Mouse (Mus musculus) adrenal gland, adult 18-20 months (tissue): ENCODE measurements at regions not wholly inside any gene's neighbourhood (a gene's known extent, or its start where the extent isn't known, plus 50 kb on each side); places are given as distances from the start of the nearest gene placed in this dataset.
A peak's percentile ranks its signal among the peaks of the same experiment; 100 is the strongest.

Source experiments
- DNase-seq, 2 experiments: peaks; one replicate each; pipeline ENCODE4 v3.0.0; 2021 to 2022; ENCODE audit warnings: low spot score in 2 of 2

- DNase-seq, result no peak
Observed at GRCm38 (mm10) chr13:44581947-44582766, 147.1 kb upstream of the Jarid2 start.

GRCm38 (mm10) chr13:44582767-44583085, 146.5 kb upstream of the Jarid2 start:
- DNase-seq, result no peak

GRCm38 (mm10) chr13:44583614-44584013, 145.7 kb upstream of the Jarid2 start:
- no peak for DNase-seq

GRCm38 (mm10) chr13:44584151-44584550, 145.1 kb upstream of the Jarid2 start:
- DNase-seq, result no peak

- DNase-seq, result no peak
Observed at GRCm38 (mm10) chr13:44584551-44584950, 144.7 kb upstream of the Jarid2 start.

GRCm38 (mm10) chr13:44587846-44588245, 141.4 kb upstream of the Jarid2 start:
- DNase-seq, result no peak

- no peak for DNase-seq
Observed at GRCm38 (mm10) chr13:44594645-44595044, 134.6 kb upstream of the Jarid2 start.

- DNase-seq, result no peak
Observed at GRCm38 (mm10) chr13:44597666-44598065, 131.6 kb upstream of the Jarid2 start.

- DNase-seq, result no peak
Observed at GRCm38 (mm10) chr13:44601024-44601423, 128.2 kb upstream of the Jarid2 start.

GRCm38 (mm10) chr13:44602658-44603057, 126.6 kb upstream of the Jarid2 start:
- DNase-seq, result no peak

- no peak for DNase-seq
Observed at GRCm38 (mm10) chr13:44607316-44608285, 121.7 kb upstream of the Jarid2 start.

GRCm38 (mm10) chr13:44608286-44608675, 121.0 kb upstream of the Jarid2 start:
- no peak for DNase-seq

- no peak for DNase-seq
Observed at GRCm38 (mm10) chr13:44608681-44609335, 120.5 kb upstream of the Jarid2 start.

- no peak for DNase-seq
Observed at GRCm38 (mm10) chr13:44609606-44610005, 119.7 kb upstream of the Jarid2 start.

GRCm38 (mm10) chr13:44615696-44616095, 113.6 kb upstream of the Jarid2 start:
- DNase-seq, result no peak

GRCm38 (mm10) chr13:44618368-44618767, 110.9 kb upstream of the Jarid2 start:
- no peak for DNase-seq

GRCm38 (mm10) chr13:44622661-44623355, 106.5 kb upstream of the Jarid2 start:
- peak in 1 of 2 experiments; percentile 33 for DNase-seq

GRCm38 (mm10) chr13:44624716-44625115, 104.6 kb upstream of the Jarid2 start:
- DNase-seq, result no peak

- DNase-seq, result no peak
Observed at GRCm38 (mm10) chr13:44625792-44626191, 103.5 kb upstream of the Jarid2 start.

GRCm38 (mm10) chr13:44626806-44627205, 102.5 kb upstream of the Jarid2 start:
- no peak for DNase-seq

GRCm38 (mm10) chr13:44630061-44630460, 99.2 kb upstream of the Jarid2 start:
- no peak for DNase-seq
